Mouse (Mus musculus) intestine, postnatal 0 days (tissue): ENCODE data around the gene Hist1h4h. TPM values are rescaled to one million over a fixed set of nuclear protein-coding genes. Genes with fewer than 3 reads are reported as not detected.
"Not testable (repeated sequence)": the region's sequence is repeated elsewhere in the genome, so short reads cannot be mapped to it uniquely, and the experiment has no call there.

ENCODE experiments used
- ATAC-seq: fragments of 200-750 bp; cut with Nextera tagmentation; 2 replicates; pipeline ENCODE4 v1.8.0; 2017; ENCODE audit warnings: mild to moderate bottlenecking, moderate TSS enrichment, moderate library complexity
- H3K27ac ChIP-seq: fragments of 300-500 bp; sonication (generic); 2 replicates; pipeline ENCODE4 v1.5.1; 2014; ENCODE audit warnings: mild to moderate bottlenecking, low read depth, low read length, moderate library complexity
- H3K27me3 ChIP-seq: fragments of 300-500 bp; sonication (generic); replicated peaks from 2 replicates; pipeline ENCODE4 v1.6.1; 2014; ENCODE audit warnings: low read length, mixed read lengths; ENCODE audit not compliant: control insufficient read depth, insufficient read depth
- H3K36me3 ChIP-seq: fragments of 300-500 bp; sonication (generic); 2 replicates; pipeline ENCODE4 v1.6.1; 2014; ENCODE audit warnings: mild to moderate bottlenecking, moderate library complexity; ENCODE audit not compliant: control insufficient read depth, insufficient read depth
- H3K4me1 ChIP-seq: fragments of 300-500 bp; sonication (generic); replicated peaks from 2 replicates; pipeline ENCODE4 v1.6.1; 2014; ENCODE audit warnings: antibody characterized with exemption, low read length, mixed read lengths; ENCODE audit not compliant: control insufficient read depth, insufficient read depth
- H3K4me2 ChIP-seq: fragments of 300-500 bp; sonication (generic); replicated peaks from 2 replicates; pipeline ENCODE4 v1.6.1; 2014; ENCODE audit warnings: low read depth, mild to moderate bottlenecking, moderate library complexity
- H3K4me3 ChIP-seq: fragments of 300-500 bp; sonication (generic); 2 replicates; pipeline ENCODE4 v1.5.1; 2014; ENCODE audit warnings: low read depth, low read length
- H3K9ac ChIP-seq: fragments of 300-500 bp; sonication (generic); 2 replicates; pipeline ENCODE4 v1.6.1; 2014; ENCODE audit warnings: mild to moderate bottlenecking, low read depth, low read length
- H3K9me3 ChIP-seq: fragments of 300-500 bp; sonication (generic); 2 replicates; pipeline ENCODE4 v1.6.1; 2016; ENCODE audit warnings: mixed run types; ENCODE audit not compliant: control insufficient read depth
- CTCF ChIP-seq: sonication (generic); IDR thresholded peaks from 2 replicates; pipeline ENCODE4 v1.5.1; 2016; ENCODE audit warnings: low read depth, mild to moderate bottlenecking, control low read depth, antibody characterized with exemption, moderate library complexity
- WGBS: fragments of 180-500 bp; shearing (Covaris S2); extraction: QIAGEN DNeasy Blood & Tissue Kit; methylation state at CpG from one replicate; pipeline ENCODE4 v1.1.7; 2014; 5-methylcytosine and 5-hydroxymethylcytosine counted together
- polyA plus RNA-seq: library from polyadenylated mRNA; unstranded; fragments of >200 nt; fragmentation: Nextera tagmentation; extraction: Ambion mirVana; gene quantifications from 2 replicates; pipeline ENCODE4 v1.2.1, GENCODE M21; 2015

The Hist1h4h gene
- polyA plus RNA-seq, 1 experiment from 2014 or later: 6.1 TPM

- Histone ChIP-seq H3K9ac (0 out of 2 replicates have a peak overlapping the region, but pooled peaks have one; percentile 22), H3K9me3 (no peaks in the 10 kb centered on the region), H3K27me3 (no peaks in the 10 kb centered on the region), H3K4me2 (peak overlapping the region; percentile 82), H3K4me3 (peak overlapping the region; percentile 45), H3K27ac (no peak overlapping the region), H3K36me3 (no peaks in the 10 kb centered on the region), H3K4me1 (peaks cover 3% of the 10 kb centered on the region; the same call in 1 of the 2 replicates)
- TF ChIP-seq CTCF: no peak
- WGBS: 12% methylated on average over 7 of the region's 7 CpGs
- ATAC-seq: no peak
These were observed 5.4 kb downstream of the Hist1h4h start for GRCm38 (mm10) chr13:23536076-23536822.

GRCm38 (mm10) chr13:23537006-23537710 is 6.3 kb downstream of the Hist1h4h start:
- TF ChIP-seq CTCF: no peak
- no peak overlapping the region for H3K9ac ChIP-seq
- H3K36me3 ChIP-seq: no peaks in the 10 kb centered on the region
- WGBS: 65% methylated on average over 3 of the region's 3 CpGs
- H3K4me3 ChIP-seq: no peak overlapping the region
- H3K4me2 ChIP-seq: peak overlapping the region; percentile 82; the same call in 1 of the 2 replicates
- no peaks in the 10 kb centered on the region for H3K27me3 ChIP-seq
- no peaks in the 10 kb centered on the region for H3K9me3 ChIP-seq
- H3K4me1 ChIP-seq: peaks cover 3% of the 10 kb centered on the region; the same call in 1 of the 2 replicates
- H3K27ac ChIP-seq: no peak overlapping the region
- ATAC-seq: no peak

- 67% methylated on average over 5 of the region's 5 CpGs for WGBS
- ATAC-seq: no peak
- no peak overlapping the region for H3K27ac ChIP-seq
- H3K9ac ChIP-seq: no peak overlapping the region
- no peaks in the 10 kb centered on the region for H3K36me3 ChIP-seq
- H3K4me1 ChIP-seq: peaks cover 3% of the 10 kb centered on the region
- no peaks in the 10 kb centered on the region for H3K27me3 ChIP-seq
- H3K9me3 ChIP-seq: no peaks in the 10 kb centered on the region
- TF ChIP-seq CTCF: no peak
- no peak overlapping the region for H3K4me3 ChIP-seq
- H3K4me2 ChIP-seq: no peak overlapping the region
These were observed 7.4 kb downstream of the Hist1h4h start for GRCm38 (mm10) chr13:23538249-23538648.

- H3K4me1 ChIP-seq, H3K27ac ChIP-seq, H3K27me3 ChIP-seq, H3K36me3 ChIP-seq, H3K4me3 ChIP-seq, H3K9me3 ChIP-seq, ATAC-seq, H3K9ac ChIP-seq, H3K4me2 ChIP-seq: not testable (repeated sequence)
- 76% methylated on average over 1 of the region's 1 CpGs for WGBS
These were observed 9.0 kb downstream of the Hist1h4h start for GRCm38 (mm10) chr13:23539821-23540220.

- no peak overlapping the region for H3K4me2 ChIP-seq
- H3K9me3 ChIP-seq: no peaks in the 10 kb centered on the region
- no peak overlapping the region for H3K27ac ChIP-seq
- 81% methylated on average over 3 of the region's 3 CpGs for WGBS
- no peak for ATAC-seq
- H3K9ac ChIP-seq: no peak overlapping the region
- H3K27me3 ChIP-seq: no peaks in the 10 kb centered on the region
- H3K4me3 ChIP-seq: no peak overlapping the region
- no peaks in the 10 kb centered on the region for H3K36me3 ChIP-seq
- H3K4me1 ChIP-seq: no peaks in the 10 kb centered on the region; the same call in none of the 2 replicates
- TF ChIP-seq CTCF: no peak
These were observed 10.6 kb downstream of the Hist1h4h start for GRCm38 (mm10) chr13:23541497-23541896.

GRCm38 (mm10) chr13:23542225-23542980 is 11.6 kb downstream of the Hist1h4h start:
- not testable (repeated sequence) for H3K27me3 ChIP-seq, H3K4me1 ChIP-seq, H3K9me3 ChIP-seq, H3K36me3 ChIP-seq, ATAC-seq
- Histone ChIP-seq H3K27ac (peak overlapping the region; percentile 64; the same call in 1 of the 2 replicates), H3K4me2 (peak overlapping the region; percentile 78), H3K9ac (peak overlapping the region; percentile 40; the same call in 1 of the 2 replicates), H3K4me3 (peak overlapping the region; percentile 36)
- WGBS: 9% methylated on average over 3 of the region's 3 CpGs

GRCm38 (mm10) chr13:23542999-23543607 is 12.3 kb downstream of the Hist1h4h start, which contains the start of gene Hist1h2bh:
Gene Hist1h2bh (minus strand): TSS chr13:23543392.
- under 1% methylated on average over 34 of the region's 42 CpGs for WGBS
- H3K27me3 ChIP-seq: not testable (repeated sequence)

More at GRCm38 (mm10) chr13:23542999-23543607, 12.3 kb downstream of the Hist1h4h start, which contains the start of gene Hist1h2bh:
- H3K36me3 ChIP-seq, H3K4me1 ChIP-seq, H3K9me3 ChIP-seq: not testable (repeated sequence)
- peak within 1 kb of the TSS; percentile 36 for H3K4me3 ChIP-seq
- H3K4me2 ChIP-seq: peak within 1 kb of the TSS; percentile 78
- peak within 1 kb of the TSS; percentile 40 for H3K9ac ChIP-seq
- ATAC-seq: peak; percentile 89
- H3K27ac ChIP-seq: peak within 1 kb of the TSS; percentile 66
